Mouse (Mus musculus) retina, embryonic 14.5 days (tissue): ENCODE data around the gene Pitx2.

Experiments used
- DNase-seq: peaks from one replicate; pipeline ENCODE4 v3.0.0-alpha.2; 2015; ENCODE audit warnings: low spot score

Gene Pitx2

GRCm38 (mm10) chr3:129202871-129203740 is 3.4 kb downstream of the Pitx2 start:
- peak; percentile 35 for DNase-seq

GRCm38 (mm10) chr3:129203761-129204440 is 4.2 kb downstream of the Pitx2 start:
- DNase-seq = peak; percentile 50

GRCm38 (mm10) chr3:129204441-129205313 is 5.0 kb downstream of the Pitx2 start:
- DNase-seq = peak; percentile 96

GRCm38 (mm10) chr3:129205481-129206175 is 6.0 kb downstream of the Pitx2 start:
- peak; percentile 30 for DNase-seq

- DNase-seq = peak; percentile 27
These were observed 7.1 kb downstream of the Pitx2 start for GRCm38 (mm10) chr3:129206776-129207175.

GRCm38 (mm10) chr3:129207231-129208030 is 7.8 kb downstream of the Pitx2 start:
- peak; percentile 34 for DNase-seq

- peak; percentile 33 for DNase-seq
These were observed 8.3 kb downstream of the Pitx2 start for GRCm38 (mm10) chr3:129208031-129208380.

GRCm38 (mm10) chr3:129208421-129208820 is 8.7 kb downstream of the Pitx2 start:
- DNase-seq = no peak

GRCm38 (mm10) chr3:129209266-129209665 is 9.6 kb downstream of the Pitx2 start:
- DNase-seq = peak; percentile 11

- no peak for DNase-seq
These were observed 10.1 kb downstream of the Pitx2 start for GRCm38 (mm10) chr3:129209771-129210170.

- peak; percentile 16 for DNase-seq
These were observed 12.5 kb downstream of the Pitx2 start for GRCm38 (mm10) chr3:129212038-129212645.

GRCm38 (mm10) chr3:129212807-129213206 is 13.1 kb downstream of the Pitx2 start:
- peak; percentile 27 for DNase-seq

- peak; percentile 94 for DNase-seq
These were observed 14.0 kb downstream of the Pitx2 start for GRCm38 (mm10) chr3:129213633-129214145.

GRCm38 (mm10) chr3:129214146-129214665 is 14.5 kb downstream of the Pitx2 start:
- no peak for DNase-seq

GRCm38 (mm10) chr3:129214666-129215161 is 15.0 kb downstream of the Pitx2 start:
- DNase-seq = peak; percentile 43

- DNase-seq = peak; percentile 35
These were observed 15.6 kb downstream of the Pitx2 start for GRCm38 (mm10) chr3:129215241-129215750.

- DNase-seq = peak; percentile 71
These were observed 16.2 kb downstream of the Pitx2 start for GRCm38 (mm10) chr3:129215751-129216331.

GRCm38 (mm10) chr3:129216491-129216890 is 16.8 kb downstream of the Pitx2 start:
- peak; percentile 59 for DNase-seq
